Mouse (Mus musculus) midbrain, embryonic 11.5 days (tissue): ENCODE results near the gene Tpst2. TPM values are rescaled to one million over a fixed set of nuclear protein-coding genes. Genes with fewer than 3 reads are reported as not detected.

Source experiments
- ATAC-seq: fragments of 200-750 bp; cut with Nextera tagmentation; 2 replicates; pipeline ENCODE4 v1.8.0; 2017; ENCODE audit warnings: moderate TSS enrichment, moderate library complexity; ENCODE audit not compliant: low FRiP score
- DNase-seq: peaks from one replicate; pipeline ENCODE4 v3.0.0; 2015; ENCODE audit warnings: low spot score; ENCODE audit errors: missing footprints
- H3K27ac ChIP-seq: fragments of 300-500 bp; sonication (generic); 2 replicates; pipeline ENCODE4 v1.5.1; 2014; ENCODE audit warnings: low read depth, low read length
- H3K27me3 ChIP-seq: fragments of 300-500 bp; sonication (generic); 2 replicates; pipeline ENCODE4 v1.6.1; 2014; ENCODE audit warnings: mild to moderate bottlenecking, low read length, moderate library complexity, mixed read lengths; ENCODE audit not compliant: control insufficient read depth, insufficient read depth
- H3K36me3 ChIP-seq: fragments of 300-500 bp; sonication (generic); 2 replicates; pipeline ENCODE4 v1.6.1; 2014; ENCODE audit warnings: mild to moderate bottlenecking, low read length, moderate library complexity, mixed read lengths; ENCODE audit not compliant: control insufficient read depth, insufficient read depth
- H3K4me1 ChIP-seq: fragments of 300-500 bp; sonication (generic); 2 replicates; pipeline ENCODE4 v1.6.1; 2014; ENCODE audit warnings: low read length; ENCODE audit not compliant: control insufficient read depth, insufficient read depth
- H3K4me2 ChIP-seq: fragments of 300-500 bp; sonication (generic); 2 replicates; pipeline ENCODE4 v1.6.1; 2014; ENCODE audit warnings: mild to moderate bottlenecking, moderate library complexity
- H3K4me3 ChIP-seq: fragments of 300-500 bp; sonication (generic); 2 replicates; pipeline ENCODE4 v1.5.1; 2014; ENCODE audit warnings: low read depth, low read length
- H3K9ac ChIP-seq: fragments of 300-500 bp; sonication (generic); 2 replicates; pipeline ENCODE4 v1.6.1; 2014; ENCODE audit warnings: low read length
- H3K9me3 ChIP-seq: fragments of 300-500 bp; sonication (generic); 2 replicates; pipeline ENCODE4 v1.6.1; 2016; ENCODE audit warnings: low read length; ENCODE audit not compliant: control insufficient read depth
- WGBS: fragments of 180-500 bp; shearing (Covaris S2); extraction: QIAGEN DNeasy Blood & Tissue Kit; methylation state at CpG from one replicate; pipeline ENCODE4 v1.1.7; 2014; 5-methylcytosine and 5-hydroxymethylcytosine counted together
- polyA plus RNA-seq: library from polyadenylated mRNA; unstranded; fragments of >200 nt; fragmentation: Nextera tagmentation; extraction: Ambion mirVana; gene quantifications from 2 replicates; pipeline ENCODE4 v1.2.1, GENCODE M21; 2014

Tpst2 gene
- polyA plus RNA-seq, 1 experiment from 2014 or later, result 33.5 TPM

GRCm38 (mm10) chr5:112249106-112249505, 27.4 kb upstream of the Tpst2 start:
- no peaks in the 10 kb centered on the region for H3K27me3 ChIP-seq
- H3K4me1 ChIP-seq, result no peaks in the 10 kb centered on the region; the same call in 1 of the 2 replicates
- no peaks in the 10 kb centered on the region for H3K36me3 ChIP-seq
- DNase-seq (no peak), ATAC-seq (no peak)
- H3K4me2 ChIP-seq, result no peak overlapping the region
- 85% methylated on average over 11 of the region's 11 CpGs for WGBS
- H3K4me3 ChIP-seq, result no peak overlapping the region
- H3K9me3 ChIP-seq, result no peaks in the 10 kb centered on the region
- H3K27ac ChIP-seq, result no peak overlapping the region
- H3K9ac ChIP-seq, result no peak overlapping the region

- no peaks in the 10 kb centered on the region for H3K27me3 ChIP-seq
- H3K4me2 ChIP-seq, result no peak within 1 kb of the TSS
- H3K9ac ChIP-seq, result no peak within 1 kb of the TSS
- DNase-seq (no peak), ATAC-seq (no peak)
- no peaks in the 10 kb centered on the region for H3K36me3 ChIP-seq
- no peak within 1 kb of the TSS for H3K4me3 ChIP-seq
- no peaks in the 10 kb centered on the region for H3K9me3 ChIP-seq
- 58% methylated on average over 2 of the region's 2 CpGs for WGBS
- H3K4me1 ChIP-seq, result no peaks in the 10 kb centered on the region; the same call in 1 of the 2 replicates
- no peak within 1 kb of the TSS for H3K27ac ChIP-seq
Observed at GRCm38 (mm10) chr5:112252400-112252799, 24.1 kb upstream of the Tpst2 start, which contains the start of gene Cryba4. TSS of gene Cryba4 (minus strand) at chr5:112252518.

- ATAC-seq (no peak), DNase-seq (no peak)
- Histone ChIP-seq H3K4me3 (no peak overlapping the region), H3K9me3 (no peaks in the 10 kb centered on the region), H3K4me2 (no peak overlapping the region), H3K27ac (no peak overlapping the region), H3K4me1 (no peaks in the 10 kb centered on the region; the same call in 1 of the 2 replicates), H3K27me3 (no peaks in the 10 kb centered on the region), H3K9ac (no peak overlapping the region), H3K36me3 (no peaks in the 10 kb centered on the region)
- 7% methylated on average over 8 of the region's 8 CpGs for WGBS
Observed at GRCm38 (mm10) chr5:112253169-112253568, 23.3 kb upstream of the Tpst2 start.

- WGBS, result 87% methylated on average over 7 of the region's 7 CpGs
- H3K4me2 ChIP-seq, result no peak overlapping the region
- H3K9me3 ChIP-seq, result no peaks in the 10 kb centered on the region
- no peaks in the 10 kb centered on the region for H3K27me3 ChIP-seq
- H3K4me3 ChIP-seq, result no peak overlapping the region
- ATAC-seq (no peak), DNase-seq (no peak)
- H3K4me1 ChIP-seq, result no peaks in the 10 kb centered on the region; the same call in 1 of the 2 replicates
- H3K27ac ChIP-seq, result no peak overlapping the region
- no peak overlapping the region for H3K9ac ChIP-seq
- H3K36me3 ChIP-seq, result no peaks in the 10 kb centered on the region
Observed at GRCm38 (mm10) chr5:112254282-112254806, 22.1 kb upstream of the Tpst2 start.

- no peak for DNase-seq
- H3K4me3 ChIP-seq, result no peak within 1 kb of the TSS
Observed at GRCm38 (mm10) chr5:112255426-112255825, 21.1 kb upstream of the Tpst2 start, which contains the start of gene Crybb1. TSS of gene Crybb1 (plus strand) at chr5:112255815.

GRCm38 (mm10) chr5:112256457-112256856, 20.0 kb upstream of the Tpst2 start:
- H3K36me3 ChIP-seq, result no peaks in the 10 kb centered on the region
- ATAC-seq, result no peak
- H3K9me3 ChIP-seq, result no peaks in the 10 kb centered on the region
- no peaks in the 10 kb centered on the region; the same call in 1 of the 2 replicates for H3K4me1 ChIP-seq
- 78% methylated on average over 9 of the region's 9 CpGs for WGBS
- H3K27me3 ChIP-seq, result no peaks in the 10 kb centered on the region
- H3K4me3 ChIP-seq, result no peak overlapping the region
- H3K4me2 ChIP-seq, result no peak overlapping the region
- H3K9ac ChIP-seq, result no peak overlapping the region
- no peak overlapping the region for H3K27ac ChIP-seq
- DNase-seq, result no peak

More at GRCm38 (mm10) chr5:112255426-112255825, 21.1 kb upstream of the Tpst2 start, which contains the start of gene Crybb1:
- Histone ChIP-seq H3K9ac (no peak within 1 kb of the TSS), H3K9me3 (no peaks in the 10 kb centered on the region), H3K4me1 (no peaks in the 10 kb centered on the region; the same call in 1 of the 2 replicates), H3K27me3 (no peaks in the 10 kb centered on the region), H3K4me2 (no peak within 1 kb of the TSS), H3K36me3 (no peaks in the 10 kb centered on the region), H3K27ac (no peak within 1 kb of the TSS)
- WGBS, result 57% methylated on average over 3 of the region's 3 CpGs
- ATAC-seq, result no peak

GRCm38 (mm10) chr5:112257896-112258295, 18.6 kb upstream of the Tpst2 start:
- Histone ChIP-seq H3K9ac (no peak overlapping the region), H3K4me1 (no peaks in the 10 kb centered on the region; the same call in 1 of the 2 replicates), H3K4me3 (no peak overlapping the region), H3K4me2 (no peak overlapping the region), H3K27me3 (no peaks in the 10 kb centered on the region), H3K36me3 (no peaks in the 10 kb centered on the region), H3K27ac (no peak overlapping the region), H3K9me3 (no peaks in the 10 kb centered on the region)
- ATAC-seq (no peak), DNase-seq (no peak)
- 85% methylated on average over 3 of the region's 3 CpGs for WGBS

- Histone ChIP-seq H3K4me2 (no peak overlapping the region), H3K9me3 (no peaks in the 10 kb centered on the region), H3K9ac (no peak overlapping the region), H3K4me3 (no peak overlapping the region), H3K4me1 (no peaks in the 10 kb centered on the region), H3K27ac (no peak overlapping the region), H3K36me3 (no peaks in the 10 kb centered on the region), H3K27me3 (no peaks in the 10 kb centered on the region)
- DNase-seq (no peak), ATAC-seq (no peak)
- 90% methylated on average over 16 of the region's 16 CpGs for WGBS
Observed at GRCm38 (mm10) chr5:112259862-112260650, 16.4 kb upstream of the Tpst2 start.

- Histone ChIP-seq H3K4me3 (no peak overlapping the region), H3K27me3 (no peaks in the 10 kb centered on the region), H3K27ac (no peak overlapping the region), H3K9me3 (no peaks in the 10 kb centered on the region), H3K36me3 (no peaks in the 10 kb centered on the region), H3K4me1 (no peaks in the 10 kb centered on the region), H3K9ac (no peak overlapping the region), H3K4me2 (no peak overlapping the region)
- ATAC-seq (no peak), DNase-seq (no peak)
- WGBS, result 84% methylated on average over 3 of the region's 3 CpGs
Observed at GRCm38 (mm10) chr5:112260818-112261217, 15.7 kb upstream of the Tpst2 start.
